Mouse (Mus musculus): ENCODE measurements around the gene Raf1. TPM values are rescaled to one million over a fixed set of nuclear protein-coding genes. Genes with fewer than 3 reads are reported as not detected.

Raf1 gene
- polyA plus RNA-seq, 2 experiments, result 120 to 176 TPM

- no peak overlapping the region for H3K27ac ChIP-seq (replicated peaks; ENCODE audit: low read depth, low read length)
- ATAC-seq (ENCODE audit: low FRiP score, low read depth), result no peak
- no peak for DNase-seq (ENCODE audit: low spot score)
- no peaks in the 10 kb centered on the region for H3K9me3 ChIP-seq (ENCODE audit: control insufficient read depth, low read length)
- H3K4me3 ChIP-seq (replicated peaks; ENCODE audit: low read length), result peak overlapping the region; percentile 94
- peak overlapping the region; percentile 99 for H3K9ac ChIP-seq (ENCODE audit: low read depth, low read length, severe bottlenecking)
- TF ChIP-seq POLR2A (IDR thresholded peaks at IDR 0.05; ENCODE audit: borderline replicate concordance, extremely low read depth, insufficient read depth, insufficient read length), result no peak
- no peaks in the 10 kb centered on the region for H3K36me3 ChIP-seq (ENCODE audit: control insufficient read depth, insufficient read depth, low read length)
- peak overlapping the region; percentile 86 for H3K4me2 ChIP-seq (replicated peaks; ENCODE audit: low read depth, low read length, severe bottlenecking)
- H3K4me1 ChIP-seq (ENCODE audit: control insufficient read depth, insufficient read depth, low read length), result peaks cover 14% of the 10 kb centered on the region
- no peaks in the 10 kb centered on the region for H3K27me3 ChIP-seq (ENCODE audit: control insufficient read depth, insufficient read depth, low read length)
- WGBS, result 74% methylated on average over 2 of the region's 2 CpGs
Measured at GRCm38 (mm10) chr6:115674316-115674715, 2.1 kb downstream of the Raf1 start.

- Histone ChIP-seq H3K4me2 (replicated peaks; ENCODE audit: low read depth, low read length, severe bottlenecking) (no peak overlapping the region), H3K9me3 (ENCODE audit: control insufficient read depth, low read length) (no peaks in the 10 kb centered on the region), H3K36me3 (ENCODE audit: control insufficient read depth, insufficient read depth, low read length) (no peaks in the 10 kb centered on the region), H3K4me3 (replicated peaks; ENCODE audit: low read length) (no peak overlapping the region), H3K27me3 (ENCODE audit: control insufficient read depth, insufficient read depth, low read length) (no peaks in the 10 kb centered on the region), H3K9ac (ENCODE audit: low read depth, low read length, severe bottlenecking) (no peak overlapping the region), H3K4me1 (ENCODE audit: control insufficient read depth, insufficient read depth, low read length) (peaks cover 14% of the 10 kb centered on the region), H3K27ac (replicated peaks; ENCODE audit: low read depth, low read length) (no peak overlapping the region)
- no peak for ATAC-seq (ENCODE audit: low FRiP score, low read depth)
- no peak for TF ChIP-seq POLR2A (IDR thresholded peaks at IDR 0.05; ENCODE audit: borderline replicate concordance, extremely low read depth, insufficient read depth, insufficient read length)
- WGBS, result 97% methylated on average over 1 of the region's 1 CpGs
- DNase-seq (ENCODE audit: low spot score), result no peak
Measured at GRCm38 (mm10) chr6:115672700-115673099, 3.7 kb downstream of the Raf1 start.

GRCm38 (mm10) chr6:115666641-115667040, 9.8 kb downstream of the Raf1 start:
- Histone ChIP-seq H3K9me3 (ENCODE audit: control insufficient read depth, low read length) (no peaks in the 10 kb centered on the region), H3K36me3 (ENCODE audit: control insufficient read depth, insufficient read depth, low read length) (no peaks in the 10 kb centered on the region; the same call in 1 of the 2 replicates), H3K4me3 (replicated peaks; ENCODE audit: low read length) (no peak overlapping the region), H3K4me1 (ENCODE audit: control insufficient read depth, insufficient read depth, low read length) (no peaks in the 10 kb centered on the region), H3K27me3 (ENCODE audit: control insufficient read depth, insufficient read depth, low read length) (no peaks in the 10 kb centered on the region), H3K9ac (ENCODE audit: low read depth, low read length, severe bottlenecking) (no peak overlapping the region), H3K4me2 (replicated peaks; ENCODE audit: low read depth, low read length, severe bottlenecking) (no peak overlapping the region), H3K27ac (replicated peaks; ENCODE audit: low read depth, low read length) (no peak overlapping the region)
- ATAC-seq (ENCODE audit: low FRiP score, low read depth) (no peak), DNase-seq (ENCODE audit: low spot score) (no peak)
- TF ChIP-seq POLR2A (IDR thresholded peaks at IDR 0.05; ENCODE audit: borderline replicate concordance, extremely low read depth, insufficient read depth, insufficient read length), result no peak
- WGBS, result 79% methylated on average over 4 of the region's 4 CpGs

GRCm38 (mm10) chr6:115664268-115664667, 12.2 kb downstream of the Raf1 start:
- H3K4me1 ChIP-seq (ENCODE audit: control insufficient read depth, insufficient read depth, low read length), result peaks cover 4% of the 10 kb centered on the region; the same call in 1 of the 2 replicates
- no peaks in the 10 kb centered on the region; the same call in 1 of the 2 replicates for H3K36me3 ChIP-seq (ENCODE audit: control insufficient read depth, insufficient read depth, low read length)
- H3K9me3 ChIP-seq (ENCODE audit: control insufficient read depth, low read length), result no peaks in the 10 kb centered on the region
- DNase-seq (ENCODE audit: low spot score) (no peak), ATAC-seq (ENCODE audit: low FRiP score, low read depth) (no peak)
- H3K9ac ChIP-seq (ENCODE audit: low read depth, low read length, severe bottlenecking), result no peak overlapping the region
- no peak overlapping the region for H3K4me3 ChIP-seq (replicated peaks; ENCODE audit: low read length)
- no peak overlapping the region for H3K4me2 ChIP-seq (replicated peaks; ENCODE audit: low read depth, low read length, severe bottlenecking)
- TF ChIP-seq POLR2A (IDR thresholded peaks at IDR 0.05; ENCODE audit: borderline replicate concordance, extremely low read depth, insufficient read depth, insufficient read length), result no peak
- no peaks in the 10 kb centered on the region for H3K27me3 ChIP-seq (ENCODE audit: control insufficient read depth, insufficient read depth, low read length)
- WGBS, result 89% methylated on average over 3 of the region's 3 CpGs
- no peak overlapping the region for H3K27ac ChIP-seq (replicated peaks; ENCODE audit: low read depth, low read length)

- Histone ChIP-seq H3K27ac (replicated peaks; ENCODE audit: low read depth, low read length) (no peak overlapping the region), H3K4me2 (replicated peaks; ENCODE audit: low read depth, low read length, severe bottlenecking) (no peak overlapping the region), H3K36me3 (ENCODE audit: control insufficient read depth, insufficient read depth, low read length) (no peaks in the 10 kb centered on the region; the same call in none of the 2 replicates), H3K27me3 (ENCODE audit: control insufficient read depth, insufficient read depth, low read length) (no peaks in the 10 kb centered on the region), H3K9me3 (ENCODE audit: control insufficient read depth, low read length) (no peaks in the 10 kb centered on the region), H3K4me3 (replicated peaks; ENCODE audit: low read length) (no peak overlapping the region), H3K9ac (ENCODE audit: low read depth, low read length, severe bottlenecking) (no peak overlapping the region), H3K4me1 (ENCODE audit: control insufficient read depth, insufficient read depth, low read length) (peaks cover 4% of the 10 kb centered on the region; the same call in 1 of the 2 replicates)
- TF ChIP-seq POLR2A (IDR thresholded peaks at IDR 0.05; ENCODE audit: borderline replicate concordance, extremely low read depth, insufficient read depth, insufficient read length), result no peak
- DNase-seq (ENCODE audit: low spot score) (no peak), ATAC-seq (ENCODE audit: low FRiP score, low read depth) (no peak)
Measured at GRCm38 (mm10) chr6:115658802-115659201, 17.6 kb downstream of the Raf1 start.

GRCm38 (mm10) chr6:115653939-115654338, 22.5 kb downstream of the Raf1 start:
- TF ChIP-seq POLR2A (IDR thresholded peaks at IDR 0.05; ENCODE audit: borderline replicate concordance, extremely low read depth, insufficient read depth, insufficient read length), result no peak
- Histone ChIP-seq H3K27ac (replicated peaks; ENCODE audit: low read depth, low read length) (no peak overlapping the region), H3K27me3 (ENCODE audit: control insufficient read depth, insufficient read depth, low read length) (no peaks in the 10 kb centered on the region), H3K9ac (ENCODE audit: low read depth, low read length, severe bottlenecking) (no peak overlapping the region), H3K36me3 (ENCODE audit: control insufficient read depth, insufficient read depth, low read length) (no peaks in the 10 kb centered on the region; the same call in 1 of the 2 replicates), H3K4me1 (ENCODE audit: control insufficient read depth, insufficient read depth, low read length) (peaks cover 15% of the 10 kb centered on the region), H3K4me3 (replicated peaks; ENCODE audit: low read length) (no peak overlapping the region), H3K9me3 (ENCODE audit: control insufficient read depth, low read length) (no peaks in the 10 kb centered on the region), H3K4me2 (replicated peaks; ENCODE audit: low read depth, low read length, severe bottlenecking) (no peak overlapping the region)
- WGBS, result 46% methylated on average over 2 of the region's 2 CpGs
- DNase-seq (ENCODE audit: low spot score) (no peak), ATAC-seq (ENCODE audit: low FRiP score, low read depth) (no peak)
